In the genomic region with DNA sequence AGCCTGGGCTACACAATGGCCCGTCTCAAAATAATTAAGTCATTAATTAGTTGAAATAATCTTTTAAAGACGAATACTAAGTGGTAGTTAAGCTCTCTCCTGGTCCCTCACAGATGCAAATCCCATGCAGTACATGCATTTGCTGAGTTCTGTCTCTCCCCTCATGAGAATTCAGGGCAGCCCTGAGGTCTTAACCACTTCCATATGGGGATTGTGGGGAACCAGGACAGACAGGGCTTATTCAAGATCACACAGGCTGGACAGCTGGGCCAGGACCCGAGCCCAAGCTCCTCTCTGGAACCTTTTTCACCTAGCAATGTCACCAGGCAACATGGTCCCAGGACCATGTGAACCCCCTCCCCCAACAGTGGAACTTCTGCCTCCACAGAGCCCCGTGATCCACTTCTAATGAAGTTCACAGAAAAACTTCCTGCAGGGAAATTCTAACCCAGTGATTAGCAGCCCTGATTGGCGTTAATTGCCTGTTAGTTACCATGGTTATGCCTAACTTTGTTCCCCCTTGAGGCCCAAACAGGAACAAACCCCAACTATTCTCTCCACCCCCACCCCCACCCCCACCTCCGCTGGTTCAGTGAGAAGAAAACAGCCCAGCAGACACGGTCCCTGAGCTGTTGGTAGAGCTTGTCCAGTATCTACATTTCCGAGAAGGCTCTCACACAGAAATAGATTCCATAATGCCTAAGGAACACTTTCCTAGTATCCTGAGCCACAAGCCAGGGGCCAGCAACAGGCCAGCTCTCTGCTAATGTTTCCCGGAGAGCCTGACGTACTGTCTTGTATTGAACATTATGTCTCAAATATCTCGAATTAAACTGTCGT, we compare ENCODE assay signal across 13 mouse cellular contexts. TPM values are rescaled to one million over a fixed set of nuclear protein-coding genes. Genes with fewer than 3 reads are reported as not detected.
DNase-seq lines count a peak whose midpoint lies in the region; ATAC-seq and TF ChIP-seq lines count a peak whose summit lies in the region.
"Had no signal": no experiment of that assay in that cellular context is flagged by ENCODE, and none has a peak within 500 bp of the region (broad histone marks: within the 10 kb centered on the region; RNA-seq: fewer than 3 reads in every experiment).

No protein-coding gene starts in this region.

- H3K4me2 ChIP-seq in kidney, embryonic 16.5 days (replicated peaks; ENCODE audit: low read depth, low read length), result no peak overlapping the region
- H3K4me2 ChIP-seq in forebrain, embryonic 12.5 days, result no peak overlapping the region
- no peak overlapping the region for H3K4me2 ChIP-seq in limb, embryonic 13.5 days (replicated peaks)
- H3K4me2 ChIP-seq: liver, embryonic 11.5 days; stomach, embryonic 15.5 days had no signal

- TF ChIP-seq POLR2A in kidney, adult 2 months (IDR thresholded peaks at IDR 0.05; ENCODE audit: low read depth, low read length), result no peak

- no peaks in the 10 kb centered on the region for H3K36me3 ChIP-seq in kidney, embryonic 16.5 days (ENCODE audit: insufficient read depth, low read length)
- no peaks in the 10 kb centered on the region for H3K36me3 ChIP-seq in kidney, adult 2 months (ENCODE audit: control insufficient read depth, insufficient read depth, low read length)
- no peaks in the 10 kb centered on the region for H3K36me3 ChIP-seq in forebrain, embryonic 12.5 days (replicated peaks)
- no peaks in the 10 kb centered on the region for H3K36me3 ChIP-seq in limb, embryonic 13.5 days
- H3K36me3 ChIP-seq: stomach, embryonic 15.5 days had no signal

- peaks cover 6% of the 10 kb centered on the region; the same call in 1 of the 2 replicates for H3K9me3 ChIP-seq in kidney, embryonic 16.5 days (ENCODE audit: low read length)
- no peaks in the 10 kb centered on the region for H3K9me3 ChIP-seq in forebrain, embryonic 12.5 days
- H3K9me3 ChIP-seq in limb, embryonic 13.5 days, result 0 out of 2 replicates have a peak, but pooled peaks cover 3% of the 10 kb centered on the region
- H3K9me3 ChIP-seq: stomach, embryonic 15.5 days had no signal

- no peak for TF ChIP-seq CTCF in kidney, adult 2 months (conservative IDR thresholded peaks at IDR 0.05; ENCODE audit: insufficient read depth, insufficient read length, low read depth, low read length)

- no peak overlapping the region for H3K9ac ChIP-seq in kidney, embryonic 16.5 days (replicated peaks; ENCODE audit: low read length)
- no peak overlapping the region for H3K9ac ChIP-seq in forebrain, embryonic 12.5 days
- H3K9ac ChIP-seq in limb, embryonic 13.5 days, result no peak overlapping the region
- H3K9ac ChIP-seq: stomach, embryonic 15.5 days had no signal

- H3K4me3 ChIP-seq in kidney, embryonic 16.5 days (ENCODE audit: low read length), result no peak overlapping the region
- no peak overlapping the region for H3K4me3 ChIP-seq in kidney, adult 2 months (ENCODE audit: insufficient read depth, low read depth, low read length)
- H3K4me3 ChIP-seq in forebrain, embryonic 12.5 days (replicated peaks), result no peak overlapping the region
- H3K4me3 ChIP-seq in limb, embryonic 13.5 days, result no peak overlapping the region
- H3K4me3 ChIP-seq: stomach, embryonic 15.5 days had no signal

- no peak overlapping the region for H3K27ac ChIP-seq in kidney, embryonic 16.5 days (ENCODE audit: low read length)
- H3K27ac ChIP-seq in kidney, adult 2 months (ENCODE audit: insufficient read depth, low read depth, low read length), result no peak overlapping the region
- H3K27ac ChIP-seq in forebrain, embryonic 12.5 days, result 0 out of 2 replicates have a peak overlapping the region, but pooled peaks have one; percentile 9
- 0 out of 2 replicates have a peak overlapping the region, but pooled peaks have one; percentile 22 for H3K27ac ChIP-seq in limb, embryonic 13.5 days
- H3K27ac ChIP-seq: stomach, embryonic 15.5 days had no signal

- peak; percentile 35; the same call in 1 of the 2 replicates for ATAC-seq in kidney, embryonic 16.5 days (ENCODE audit: low FRiP score, low TSS enrichment)
- peak; percentile 47; the same call in 1 of the 2 replicates for ATAC-seq in common myeloid progenitor, adult 5-6 weeks (replicated peaks; ENCODE audit: low read depth, poor library complexity, severe bottlenecking)
- peak; percentile 76 for ATAC-seq in forebrain, embryonic 12.5 days (ENCODE audit: low FRiP score)
- peak; percentile 70; the same call in 1 of the 2 replicates for ATAC-seq in limb, embryonic 13.5 days (ENCODE audit: low FRiP score, low read depth)

- no peaks in the 10 kb centered on the region for H3K4me1 ChIP-seq in kidney, embryonic 16.5 days (ENCODE audit: insufficient read depth, low read length)
- no peaks in the 10 kb centered on the region for H3K4me1 ChIP-seq in kidney, adult 2 months (ENCODE audit: control insufficient read depth, insufficient read depth, low read length)
- peaks cover 22% of the 10 kb centered on the region for H3K4me1 ChIP-seq in forebrain, embryonic 12.5 days
- H3K4me1 ChIP-seq in limb, embryonic 13.5 days, result peaks cover 10% of the 10 kb centered on the region
- H3K4me1 ChIP-seq: stomach, embryonic 15.5 days had no signal

- H3K27me3 ChIP-seq in kidney, embryonic 16.5 days (ENCODE audit: insufficient read depth, low read length), result no peaks in the 10 kb centered on the region
- no peaks in the 10 kb centered on the region for H3K27me3 ChIP-seq in kidney, adult 2 months (replicated peaks; ENCODE audit: control insufficient read depth, insufficient read depth, low read length)
- no peaks in the 10 kb centered on the region; the same call in 1 of the 2 replicates for H3K27me3 ChIP-seq in forebrain, embryonic 12.5 days
- H3K27me3 ChIP-seq in limb, embryonic 13.5 days, result no peaks in the 10 kb centered on the region
- H3K27me3 ChIP-seq: stomach, embryonic 15.5 days had no signal

- DNase-seq in kidney, adult 2 months, result no peak
- DNase-seq in layer of hippocampus, adult 18-20 months (ENCODE audit: low spot score in 2 of 2), result no peak
- DNase-seq in cerebellum, postnatal 36 days, result no peak
- DNase-seq in right cerebral cortex, postnatal 14 days, result no peak
- DNase-seq: heart, postnatal 4 days; lung, postnatal 36 days; right cerebral cortex, adult 18-20 months had no signal

- WGBS in kidney, embryonic 16.5 days, result 45% methylated on average over 12 of the region's 12 CpGs
- 45% methylated on average over 12 of the region's 12 CpGs for WGBS in kidney, adult 2 months
- WGBS in forebrain, embryonic 12.5 days, result 33% methylated on average over 12 of the region's 12 CpGs
- WGBS in limb, embryonic 13.5 days, result 21% methylated on average over 12 of the region's 12 CpGs

RNA-seq across cellular contexts. Expression of a gene that starts 27.5 kb away (rescaled TPM):
- 665 and 673 TPM in 2 replicates for polyA plus RNA-seq in kidney, embryonic 16.5 days (2015; fragmentation: Nextera tagmentation; extraction: Ambion mirVana)
- polyA plus RNA-seq in kidney, adult 2 months (2012; rRNA removed), result 60.0 and 70.7 TPM in 2 replicates
- 278 and 284 TPM in 2 replicates for total RNA-seq in common myeloid progenitor, adult 5-6 weeks (2017)
- 454 and 460 TPM in 2 replicates for polyA plus RNA-seq in forebrain, embryonic 12.5 days (2016; fragmentation: Nextera tagmentation; extraction: Ambion mirVana)
- 652 and 680 TPM in 2 replicates for polyA plus RNA-seq in limb, embryonic 13.5 days (2015; fragmentation: Nextera tagmentation; extraction: Ambion mirVana)
- 100 to 1,000 TPM; 146 to 153 TPM for total RNA-seq in layer of hippocampus, adult 18-20 months (2021)

Comparison
In these comparisons a context has a peak if more than half of its experiments do, and no peak if none do; other contexts are left out.
1. H3K27ac ChIP-seq: peak in forebrain, embryonic 12.5 days (single experiment) and limb, embryonic 13.5 days (single experiment); none in kidney, embryonic 16.5 days (single experiment) and kidney, adult 2 months (single experiment).
2. Peak in every context shown above with its lines, with median percentiles within 50 percentile points of each other: ATAC-seq.